Mouse (Mus musculus) ZHBTc4 (cell line): ENCODE measurements around the gene Tbck.

ENCODE experiments used
- DNase-seq: peaks from one replicate; pipeline ENCODE4 v3.0.0-alpha.2; 2011; ENCODE audit warnings: low read depth, low spot score

Tbck gene

DNA sequence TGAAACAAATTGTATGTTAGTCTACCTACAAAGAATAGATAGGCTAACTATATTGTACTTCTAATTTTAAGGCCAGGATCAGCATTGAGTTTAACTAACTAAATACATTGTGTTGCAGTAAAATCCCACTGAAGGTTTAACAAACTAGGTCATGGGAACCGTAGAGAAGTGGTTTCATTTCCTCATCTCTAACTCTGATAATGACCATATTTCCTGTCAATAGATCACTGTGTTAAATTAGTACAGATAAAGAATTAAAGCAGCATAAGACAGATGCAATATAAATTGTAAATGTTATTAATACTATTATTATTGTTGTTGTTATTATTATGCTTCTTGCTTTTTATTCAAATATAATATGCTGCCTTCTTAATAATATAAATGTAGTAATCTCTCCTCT is 72.3 kb downstream of the Tbck start:
- no peak for DNase-seq

- no peak for DNase-seq
Measured at GRCm38 (mm10) chr3:132766033-132766726, 82.2 kb downstream of the Tbck start.

DNA sequence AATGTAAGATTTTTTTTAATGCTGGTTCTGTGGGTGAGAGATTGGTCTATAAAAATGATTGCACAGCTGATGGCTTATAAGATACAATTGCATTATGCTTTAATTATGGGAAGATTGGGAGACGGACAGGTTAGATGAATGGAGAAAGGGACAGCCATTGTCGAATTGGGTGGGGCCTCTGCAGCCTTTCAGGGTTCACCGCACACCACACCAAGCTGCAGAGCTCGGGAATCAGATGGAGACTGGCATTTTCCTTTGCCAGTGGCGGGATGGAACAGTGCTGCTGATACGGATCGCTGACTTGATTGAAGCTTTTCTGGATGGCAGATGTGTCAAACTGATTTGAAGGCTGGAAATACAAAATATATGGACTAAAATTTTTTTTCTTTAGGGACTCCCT is 88.1 kb downstream of the Tbck start:
- DNase-seq, result no peak

DNA sequence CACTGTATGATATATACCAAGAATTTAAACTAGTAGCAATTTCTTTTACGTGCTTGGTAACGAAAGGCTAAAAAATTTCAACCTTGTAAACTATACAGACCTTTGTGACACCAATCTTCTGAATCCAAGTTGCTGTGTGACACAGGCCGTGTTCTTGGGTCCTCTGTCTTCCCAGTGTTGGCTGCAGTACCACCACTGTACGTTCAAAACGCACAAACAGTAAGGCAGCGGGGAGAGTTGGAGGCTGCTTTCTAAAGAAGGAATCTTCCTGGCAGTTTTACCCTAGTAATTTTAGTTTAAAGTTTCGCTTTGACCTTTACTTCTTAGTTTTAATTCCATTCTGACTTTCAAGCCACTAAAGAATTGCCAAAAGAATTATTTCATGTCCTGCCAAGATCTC is 92.7 kb downstream of the Tbck start:
- DNase-seq, result no peak

- no peak for DNase-seq
Measured at GRCm38 (mm10) chr3:132781103-132781502, 97.2 kb downstream of the Tbck start.

- no peak for DNase-seq
Measured at GRCm38 (mm10) chr3:132783087-132783486, 99.1 kb downstream of the Tbck start.

- DNase-seq, result no peak
Measured at GRCm38 (mm10) chr3:132784732-132785131, 100.8 kb downstream of the Tbck start.

GRCm38 (mm10) chr3:132786690-132787089 is 102.7 kb downstream of the Tbck start:
- no peak for DNase-seq

- DNase-seq, result no peak
Measured at GRCm38 (mm10) chr3:132787775-132788174, 103.8 kb downstream of the Tbck start.

DNA sequence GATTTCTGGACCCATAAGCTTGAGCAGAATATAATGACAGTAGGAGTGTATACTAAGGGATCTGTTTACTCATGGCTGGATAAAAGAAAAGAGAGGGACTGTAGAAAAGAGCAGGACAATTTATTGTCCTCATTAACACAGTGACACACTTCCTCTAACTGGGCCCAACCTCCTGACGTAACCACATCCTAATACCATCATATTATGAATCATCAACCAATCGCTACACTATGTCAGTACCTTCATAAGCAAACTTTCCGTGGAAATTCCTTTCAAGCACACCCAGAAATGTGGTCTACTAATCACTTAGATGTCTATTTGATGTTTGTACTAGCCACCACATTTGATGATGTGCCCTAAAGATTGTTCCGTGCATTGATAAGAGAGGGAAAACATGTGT is 107.2 kb downstream of the Tbck start:
- DNase-seq, result no peak

DNA sequence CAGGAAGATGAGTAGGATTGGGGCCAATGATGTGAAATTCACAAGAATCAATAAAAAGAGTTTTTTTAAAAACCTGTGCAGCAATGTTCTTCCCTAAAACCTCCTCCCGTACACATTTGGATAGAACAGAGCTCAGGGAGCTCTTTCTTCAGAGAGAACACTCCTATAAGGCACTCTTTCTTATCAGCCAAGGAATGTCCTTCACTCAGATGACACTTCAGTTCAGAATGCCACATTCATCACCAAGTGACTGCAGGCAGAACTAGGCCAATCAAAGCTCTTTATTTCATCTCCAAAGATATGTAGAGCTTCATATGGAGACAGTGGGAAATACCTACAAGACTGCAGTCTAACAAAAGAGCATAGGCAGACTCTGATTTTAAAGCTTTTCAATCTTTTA is 116.3 kb downstream of the Tbck start:
- DNase-seq, result no peak

DNA sequence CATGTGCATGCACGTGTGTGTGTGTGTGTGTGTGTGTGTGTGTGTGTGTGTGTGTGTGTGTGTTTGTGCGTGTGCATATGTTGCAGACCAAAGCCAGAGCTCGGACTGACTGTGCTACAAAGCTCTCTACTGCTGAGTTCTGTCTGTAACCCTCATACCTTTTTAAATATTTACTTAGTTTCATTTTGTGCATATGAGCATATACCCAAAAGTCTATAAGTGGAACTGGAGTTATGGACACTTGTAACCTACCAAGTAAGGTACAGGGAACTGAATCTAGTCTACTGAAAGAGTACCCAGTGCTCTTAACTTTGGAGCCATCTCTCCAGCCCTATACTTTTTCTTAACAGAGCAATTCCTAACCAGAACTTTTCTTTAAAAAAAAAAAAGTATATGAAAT is 118.0 kb downstream of the Tbck start:
- no peak for DNase-seq

GRCm38 (mm10) chr3:132807888-132808579 is 124.1 kb downstream of the Tbck start:
- DNase-seq, result no peak

- no peak for DNase-seq
Measured at GRCm38 (mm10) chr3:132808951-132809350, 125.0 kb downstream of the Tbck start.

GRCm38 (mm10) chr3:132811791-132812190 is 127.8 kb downstream of the Tbck start:
- no peak for DNase-seq

DNA sequence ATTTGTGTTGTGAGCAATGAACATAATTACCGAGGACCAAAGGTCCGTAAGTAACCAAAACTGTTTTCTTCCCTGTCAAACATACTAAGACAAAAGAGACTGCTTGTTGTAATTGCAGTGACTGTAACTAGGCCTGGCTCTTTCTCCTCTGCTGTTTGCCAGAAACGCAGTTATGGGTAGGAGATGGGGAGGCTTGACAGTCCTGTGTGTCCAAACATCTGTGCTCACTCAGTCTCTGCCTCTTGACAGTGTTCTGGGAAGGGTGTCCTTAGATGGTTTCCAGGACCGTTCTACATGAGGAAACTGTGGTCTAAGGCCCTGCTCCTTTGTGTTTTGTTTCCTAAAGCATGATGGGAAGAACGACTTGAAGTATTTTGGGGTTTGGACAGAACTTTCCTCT is 128.4 kb downstream of the Tbck start:
- no peak for DNase-seq

GRCm38 (mm10) chr3:132813147-132813546 is 129.2 kb downstream of the Tbck start:
- DNase-seq, result no peak

- DNase-seq, result no peak
Measured at GRCm38 (mm10) chr3:132813706-132814497, 130.0 kb downstream of the Tbck start.

DNA sequence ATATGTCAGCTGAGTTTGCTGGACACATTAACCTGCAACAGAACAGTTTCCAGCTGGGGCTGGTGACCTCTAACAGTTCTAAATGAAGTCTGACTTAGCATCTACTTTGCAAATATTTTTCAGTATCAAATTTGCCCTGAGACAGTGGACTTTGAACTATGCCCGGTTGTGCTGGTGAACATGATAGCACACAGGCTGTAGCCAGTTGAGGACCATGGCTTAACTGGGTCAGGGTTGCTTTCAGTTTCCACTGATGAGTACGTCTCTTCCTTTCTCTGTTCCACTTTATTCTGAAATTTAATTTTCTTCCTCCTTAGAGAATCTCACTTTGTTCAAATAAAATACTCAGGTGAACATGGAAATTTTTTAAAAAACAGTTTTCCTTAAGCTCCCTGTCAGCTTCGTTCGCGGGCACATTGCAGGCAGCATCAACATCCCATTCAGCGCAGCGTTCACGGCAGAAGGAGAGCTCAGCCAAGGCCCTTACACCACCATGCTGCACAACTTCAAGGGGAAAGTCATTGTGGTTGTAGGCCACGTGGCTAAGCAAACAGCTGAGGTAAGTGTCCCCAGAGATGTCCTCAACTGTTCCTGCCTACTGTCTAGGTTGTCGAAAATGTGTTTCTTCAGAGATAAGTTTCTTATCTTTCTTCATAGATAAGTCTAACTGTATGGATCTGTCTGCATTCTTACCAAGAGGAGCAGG is 131.0 kb downstream of the Tbck start:
- no peak for DNase-seq

DNA sequence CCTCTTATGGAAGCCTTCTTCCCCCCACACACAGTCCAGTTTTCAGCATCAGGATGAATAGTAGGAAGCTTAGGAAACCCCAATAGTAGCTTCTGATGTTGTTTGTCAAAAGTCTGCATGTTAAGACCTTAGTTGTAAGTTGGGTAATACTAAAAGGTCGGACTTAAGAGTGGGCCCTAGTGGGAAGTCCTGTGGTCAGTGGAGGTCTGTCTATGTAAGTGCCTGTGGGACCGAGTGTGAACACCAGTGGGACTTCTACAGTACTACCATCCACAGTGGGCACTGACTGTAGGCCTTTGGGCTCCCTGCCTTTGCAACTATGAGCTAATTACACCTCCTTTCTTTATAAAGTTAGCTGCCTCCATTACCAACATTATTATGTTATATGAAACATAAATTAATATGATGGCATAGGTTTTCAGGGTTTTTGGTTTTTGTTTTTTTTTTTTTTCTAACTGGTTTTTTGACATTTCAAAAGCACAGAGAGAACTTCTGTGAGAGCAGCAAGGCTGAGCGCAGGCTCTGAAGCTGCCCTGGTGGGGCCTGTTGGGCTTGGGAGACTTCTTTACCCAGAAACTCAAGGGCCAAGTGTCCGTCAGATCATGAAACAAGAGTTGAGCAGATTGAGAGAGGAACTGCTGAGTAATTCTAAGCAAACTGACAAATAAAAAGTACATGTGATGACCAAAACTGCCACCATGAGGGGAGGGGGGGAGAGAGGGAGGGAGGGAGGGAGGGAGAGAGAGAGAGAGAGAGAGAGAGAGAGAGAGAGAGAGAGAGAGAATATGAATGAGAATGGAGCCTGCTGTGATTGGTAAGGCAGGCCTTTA is 131.8 kb downstream of the Tbck start:
- DNase-seq, result no peak

- no peak for DNase-seq
Measured at GRCm38 (mm10) chr3:132819408-132819807, 135.5 kb downstream of the Tbck start.
